Mouse (Mus musculus) E14TG2a.4 (cell line): ENCODE results near the gene Olfr1318.
A peak's percentile ranks its signal among the peaks of the same experiment; 100 is the strongest.

Experiments used
- H3K27me3 ChIP-seq: 2 replicates; pipeline ENCODE4 v1.6.1; 2014; ENCODE audit warnings: low read length, control low read depth; ENCODE audit not compliant: insufficient read depth
- H3K36me3 ChIP-seq: 2 replicates; pipeline ENCODE4 v1.6.1; 2014; ENCODE audit warnings: low read length, control low read depth; ENCODE audit not compliant: insufficient read depth
- H3K4me1 ChIP-seq: replicated peaks from 2 replicates; pipeline ENCODE4 v1.6.1; 2014; ENCODE audit warnings: low read depth, low read length, control low read depth
- H3K4me3 ChIP-seq: replicated peaks from 2 replicates; pipeline ENCODE4 v1.5.1; 2014; ENCODE audit warnings: mild to moderate bottlenecking, low read length
- H3K9me3 ChIP-seq: 2 replicates; pipeline ENCODE4 v1.6.1; 2014; ENCODE audit warnings: low read length, control low read depth
- CTCF ChIP-seq: conservative IDR thresholded peaks from 2 replicates; pipeline ENCODE4 v1.5.1; 2014; ENCODE audit warnings: low read length
- NANOG ChIP-seq: IDR thresholded peaks from 2 replicates; pipeline ENCODE4 v1.6.1; 2014; ENCODE audit warnings: borderline replicate concordance, low read length, mixed read lengths
- POU5F1 ChIP-seq: IDR thresholded peaks from 2 replicates; pipeline ENCODE4 v1.6.1; 2014; ENCODE audit warnings: low read length, borderline replicate concordance

The Olfr1318 gene

DNA sequence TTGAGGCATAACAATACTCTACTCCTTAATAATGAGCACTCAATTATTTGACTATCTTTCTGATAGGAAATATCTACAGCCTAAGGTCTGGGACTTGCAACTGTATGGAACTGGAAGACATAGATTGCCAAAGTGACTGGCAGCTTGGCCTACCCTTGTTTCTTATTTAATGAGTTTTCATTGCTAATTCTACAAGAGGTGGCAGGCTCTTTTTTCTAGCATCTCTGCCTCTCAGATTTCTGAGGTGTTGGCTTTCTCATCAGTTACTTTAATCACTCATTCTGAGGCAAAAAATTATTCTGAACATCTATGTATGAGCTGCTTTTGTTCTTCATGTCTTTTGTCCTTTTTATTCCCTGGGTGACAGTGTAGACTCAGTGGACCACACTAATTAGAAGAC, at the start of gene Olfr1318:
Olfr1318 (plus strand) TSS at position 301 of the 400 bp plus-strand sequence.
- Histone ChIP-seq H3K27me3 (no peaks in the 10 kb centered on the region), H3K4me1 (no peaks in the 10 kb centered on the region), H3K4me3 (no peak within 1 kb of the TSS), H3K36me3 (no peaks in the 10 kb centered on the region), H3K9me3 (peaks cover 7% of the 10 kb centered on the region)
- TF ChIP-seq NANOG (no peak), CTCF (no peak), POU5F1 (no peak)

DNA sequence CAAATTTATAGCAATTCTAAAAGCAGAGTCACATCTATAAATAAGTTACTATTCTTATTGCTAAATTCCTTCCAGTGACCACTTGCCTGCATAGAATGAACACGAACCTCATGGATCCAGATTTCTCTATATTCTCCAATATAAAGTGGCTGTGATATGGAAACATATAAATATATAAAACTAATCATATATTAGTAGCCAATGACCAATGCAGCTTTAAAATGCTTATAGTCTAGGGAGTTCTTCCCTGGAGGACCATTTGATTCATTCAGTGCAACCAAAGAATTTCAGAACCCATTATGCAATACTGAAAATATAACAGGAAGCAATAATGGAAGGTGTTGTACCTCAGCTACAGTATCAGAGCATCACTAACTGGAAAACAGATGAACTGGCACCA, 38.7 kb upstream of the Olfr1318 start, which contains the start of gene Olfr1315-ps1:
Olfr1315-ps1 (minus strand) TSS at position 101 of the 400 bp plus-strand sequence.
- H3K4me1 ChIP-seq = no peaks in the 10 kb centered on the region
- no peaks in the 10 kb centered on the region for H3K27me3 ChIP-seq
- no peak within 1 kb of the TSS for H3K4me3 ChIP-seq
- H3K9me3 ChIP-seq = peaks cover 9% of the 10 kb centered on the region
- no peaks in the 10 kb centered on the region for H3K36me3 ChIP-seq
- TF ChIP-seq CTCF = no peak
- TF ChIP-seq POU5F1 = no peak
- no peak for TF ChIP-seq NANOG

DNA sequence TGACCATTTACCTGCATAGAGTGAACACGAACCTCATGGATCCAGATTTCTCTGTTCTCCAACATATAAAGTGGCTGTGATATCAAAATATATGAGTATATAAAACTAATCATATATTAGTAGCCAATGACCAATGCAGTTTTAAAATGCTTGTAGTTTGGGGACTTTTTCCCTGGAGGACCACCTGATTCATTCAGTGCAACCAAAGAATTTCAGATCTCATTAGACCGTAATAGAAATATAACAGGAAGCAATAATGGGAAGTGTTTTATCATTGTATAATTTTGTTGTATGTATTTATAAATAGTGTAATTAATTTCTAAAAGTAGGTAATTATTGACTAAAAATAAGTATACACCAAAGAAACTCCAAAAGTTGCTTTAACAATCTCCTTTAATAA, 19.1 kb upstream of the Olfr1318 start, which contains the start of gene Olfr1316:
Olfr1316 (minus strand) TSS at position 101 of the 400 bp plus-strand sequence.
- no peak for TF ChIP-seq CTCF
- TF ChIP-seq NANOG = no peak
- no peak for TF ChIP-seq POU5F1
- Histone ChIP-seq H3K4me3 (no peak within 1 kb of the TSS), H3K4me1 (no peaks in the 10 kb centered on the region), H3K36me3 (no peaks in the 10 kb centered on the region), H3K27me3 (no peaks in the 10 kb centered on the region), H3K9me3 (no peaks in the 10 kb centered on the region)

DNA sequence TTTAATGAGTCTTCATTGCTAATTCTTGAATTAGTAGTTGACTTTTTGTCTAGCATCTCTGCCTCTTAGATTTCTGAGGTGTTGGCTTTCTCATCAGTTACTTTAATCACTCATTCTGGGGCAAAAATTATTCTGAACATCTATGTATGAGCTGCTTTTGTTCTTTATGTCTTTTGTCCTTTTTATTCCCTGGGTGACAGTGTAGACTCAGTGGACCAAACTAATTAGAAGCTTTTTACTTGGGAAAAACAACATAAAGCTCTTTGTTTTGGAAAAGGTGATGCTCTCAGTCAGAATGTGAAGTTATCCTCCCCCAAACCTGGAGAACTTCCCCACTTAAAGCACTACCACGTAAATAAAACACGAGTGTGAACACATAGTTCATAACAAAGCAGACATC, 14.0 kb upstream of the Olfr1318 start, which contains the start of gene Olfr1317:
Olfr1317 (plus strand) TSS at position 301 of the 400 bp plus-strand sequence.
- Histone ChIP-seq H3K4me3 (no peak within 1 kb of the TSS), H3K4me1 (no peaks in the 10 kb centered on the region), H3K36me3 (no peaks in the 10 kb centered on the region), H3K27me3 (no peaks in the 10 kb centered on the region), H3K9me3 (no peaks in the 10 kb centered on the region)
- TF ChIP-seq POU5F1 (no peak), NANOG (no peak)

DNA sequence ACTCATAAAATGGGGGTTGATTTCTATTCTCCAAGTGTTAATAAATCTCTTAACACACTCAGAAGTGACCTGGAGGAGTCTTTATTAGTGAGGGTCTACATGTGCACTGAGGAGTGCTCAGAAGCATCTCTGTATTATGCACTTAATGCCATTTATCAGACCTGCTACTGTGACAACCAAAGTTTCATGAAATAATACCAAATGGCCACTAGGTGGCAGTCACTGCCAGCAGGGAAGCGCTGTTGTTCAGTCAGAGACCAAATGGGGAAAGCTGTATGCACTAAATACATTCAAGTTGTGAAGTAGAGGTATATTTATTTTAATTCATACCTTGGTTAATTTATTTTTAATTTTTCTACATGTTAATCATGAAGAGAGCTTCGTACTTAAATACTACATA, 42.9 kb downstream of the Olfr1318 start:
- no peaks in the 10 kb centered on the region for H3K36me3 ChIP-seq
- H3K4me3 ChIP-seq = no peak overlapping the region
- no peaks in the 10 kb centered on the region for H3K4me1 ChIP-seq
- TF ChIP-seq NANOG (no peak), CTCF (peak; percentile 73)
- H3K9me3 ChIP-seq = no peaks in the 10 kb centered on the region
- H3K27me3 ChIP-seq = no peaks in the 10 kb centered on the region

DNA sequence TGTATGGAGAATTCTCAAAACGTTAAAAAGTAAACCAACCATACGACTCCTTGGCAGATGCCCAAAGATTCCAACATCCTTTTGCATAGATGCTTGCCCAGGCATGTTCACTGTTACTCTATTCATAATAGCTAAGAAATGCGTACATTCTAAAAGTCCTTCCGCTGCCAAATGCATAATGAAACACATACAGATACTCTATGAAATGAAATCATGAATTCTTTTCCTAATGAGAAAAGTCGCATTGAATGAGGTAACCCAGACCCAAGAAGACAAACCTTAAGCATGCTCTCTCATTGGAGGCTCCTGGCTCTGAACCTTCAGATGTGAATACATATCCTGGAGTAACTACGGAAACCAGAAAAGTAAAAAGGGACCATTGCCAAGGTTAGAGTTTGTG, 49.1 kb downstream of the Olfr1318 start:
- peaks cover 16% of the 10 kb centered on the region for H3K9me3 ChIP-seq
- H3K4me1 ChIP-seq = no peaks in the 10 kb centered on the region
- H3K27me3 ChIP-seq = no peaks in the 10 kb centered on the region
- no peak overlapping the region for H3K4me3 ChIP-seq
- H3K36me3 ChIP-seq = no peaks in the 10 kb centered on the region
- TF ChIP-seq NANOG = no peak
